Mouse (Mus musculus): Measurements from ENCODE around the gene Gm10644.

The Gm10644 gene

GRCm38 (mm10) chr8:83955106-83955957 is at the start of gene Gm10644, which contains the start of gene Asf1b:
Gm10644 (minus strand) TSS chr8:83955205.
Asf1b (plus strand) TSS chr8:83955507.
- H3K27me3 ChIP-seq (ENCODE audit: insufficient read depth, low read length) = no peaks in the 10 kb centered on the region; the same call in 1 of the 2 replicates
- no peaks in the 10 kb centered on the region for H3K9me3 ChIP-seq (ENCODE audit: low read length)
- H3K4me3 ChIP-seq (replicated peaks; ENCODE audit: low read length) = peak within 1 kb of the TSS; percentile 92
- no peak for TF ChIP-seq POU5F1 (IDR thresholded peaks at IDR 0.05; ENCODE audit: borderline replicate concordance, low read length)
- peak; percentile 25; the same call in 1 of the 2 replicates for TF ChIP-seq CTCF (conservative IDR thresholded peaks at IDR 0.05; ENCODE audit: low read length)
- TF ChIP-seq NANOG (IDR thresholded peaks at IDR 0.05; ENCODE audit: borderline replicate concordance, low read length) = no peak
- peaks cover 24% of the 10 kb centered on the region for H3K36me3 ChIP-seq (ENCODE audit: insufficient read depth, low read length)
- H3K4me1 ChIP-seq (replicated peaks; ENCODE audit: low read depth, low read length) = peaks cover 24% of the 10 kb centered on the region

GRCm38 (mm10) chr8:84004533-84005201 is 49.7 kb upstream of the Gm10644 start:
- peaks cover 31% of the 10 kb centered on the region for H3K36me3 ChIP-seq (ENCODE audit: insufficient read depth, low read length)
- H3K9me3 ChIP-seq (ENCODE audit: low read length) = no peaks in the 10 kb centered on the region
- H3K4me1 ChIP-seq (replicated peaks; ENCODE audit: low read depth, low read length) = peaks cover 71% of the 10 kb centered on the region
- TF ChIP-seq POU5F1 (IDR thresholded peaks at IDR 0.05; ENCODE audit: borderline replicate concordance, low read length) = no peak
- TF ChIP-seq CTCF (conservative IDR thresholded peaks at IDR 0.05; ENCODE audit: low read length) = no peak
- TF ChIP-seq NANOG (IDR thresholded peaks at IDR 0.05; ENCODE audit: borderline replicate concordance, low read length) = no peak
- H3K4me3 ChIP-seq (replicated peaks; ENCODE audit: low read length) = peak overlapping the region; percentile 80
- peaks cover 19% of the 10 kb centered on the region for H3K27me3 ChIP-seq (ENCODE audit: insufficient read depth, low read length)

GRCm38 (mm10) chr8:84003612-84004246 is 48.7 kb upstream of the Gm10644 start:
- Histone ChIP-seq H3K36me3 (ENCODE audit: insufficient read depth, low read length) (peaks cover 41% of the 10 kb centered on the region), H3K27me3 (ENCODE audit: insufficient read depth, low read length) (peaks cover 23% of the 10 kb centered on the region), H3K4me1 (replicated peaks; ENCODE audit: low read depth, low read length) (peaks cover 74% of the 10 kb centered on the region), H3K9me3 (ENCODE audit: low read length) (no peaks in the 10 kb centered on the region), H3K4me3 (replicated peaks; ENCODE audit: low read length) (peak overlapping the region; percentile 80)
- TF ChIP-seq NANOG (IDR thresholded peaks at IDR 0.05; ENCODE audit: borderline replicate concordance, low read length) (no peak), POU5F1 (IDR thresholded peaks at IDR 0.05; ENCODE audit: borderline replicate concordance, low read length) (no peak), CTCF (conservative IDR thresholded peaks at IDR 0.05; ENCODE audit: low read length) (no peak)

- H3K4me1 ChIP-seq (replicated peaks; ENCODE audit: low read depth, low read length) = peaks cover 69% of the 10 kb centered on the region
- peaks cover 41% of the 10 kb centered on the region for H3K36me3 ChIP-seq (ENCODE audit: insufficient read depth, low read length)
- no peak overlapping the region for H3K4me3 ChIP-seq (replicated peaks; ENCODE audit: low read length)
- TF ChIP-seq POU5F1 (IDR thresholded peaks at IDR 0.05; ENCODE audit: borderline replicate concordance, low read length) (no peak), CTCF (conservative IDR thresholded peaks at IDR 0.05; ENCODE audit: low read length) (no peak), NANOG (IDR thresholded peaks at IDR 0.05; ENCODE audit: borderline replicate concordance, low read length) (no peak)
- peaks cover 23% of the 10 kb centered on the region for H3K27me3 ChIP-seq (ENCODE audit: insufficient read depth, low read length)
- H3K9me3 ChIP-seq (ENCODE audit: low read length) = no peaks in the 10 kb centered on the region
Observed at GRCm38 (mm10) chr8:84002957-84003611, 48.1 kb upstream of the Gm10644 start.

- H3K4me1 ChIP-seq (replicated peaks; ENCODE audit: low read depth, low read length) = peaks cover 61% of the 10 kb centered on the region
- H3K4me3 ChIP-seq (replicated peaks; ENCODE audit: low read length) = peak within 1 kb of the TSS; percentile 76
- no peak for TF ChIP-seq NANOG (IDR thresholded peaks at IDR 0.05; ENCODE audit: borderline replicate concordance, low read length)
- no peak for TF ChIP-seq CTCF (conservative IDR thresholded peaks at IDR 0.05; ENCODE audit: low read length)
- TF ChIP-seq POU5F1 (IDR thresholded peaks at IDR 0.05; ENCODE audit: borderline replicate concordance, low read length) = no peak
- peaks cover 41% of the 10 kb centered on the region for H3K36me3 ChIP-seq (ENCODE audit: insufficient read depth, low read length)
- peaks cover 24% of the 10 kb centered on the region for H3K27me3 ChIP-seq (ENCODE audit: insufficient read depth, low read length)
- no peaks in the 10 kb centered on the region for H3K9me3 ChIP-seq (ENCODE audit: low read length)
Observed at GRCm38 (mm10) chr8:84001281-84002000, 46.4 kb upstream of the Gm10644 start, which contains the start of gene 1700067K01Rik. 1700067K01Rik (plus strand) TSS chr8:84001502.

- H3K27me3 ChIP-seq (ENCODE audit: insufficient read depth, low read length) = peaks cover 38% of the 10 kb centered on the region
- peak overlapping the region; percentile 86; the same call in 1 of the 2 replicates for H3K4me3 ChIP-seq (replicated peaks; ENCODE audit: low read length)
- peaks cover 64% of the 10 kb centered on the region for H3K4me1 ChIP-seq (replicated peaks; ENCODE audit: low read depth, low read length)
- TF ChIP-seq POU5F1 (IDR thresholded peaks at IDR 0.05; ENCODE audit: borderline replicate concordance, low read length) = no peak
- no peak for TF ChIP-seq NANOG (IDR thresholded peaks at IDR 0.05; ENCODE audit: borderline replicate concordance, low read length)
- TF ChIP-seq CTCF (conservative IDR thresholded peaks at IDR 0.05; ENCODE audit: low read length) = no peak
- peaks cover 44% of the 10 kb centered on the region for H3K36me3 ChIP-seq (ENCODE audit: insufficient read depth, low read length)
- no peaks in the 10 kb centered on the region for H3K9me3 ChIP-seq (ENCODE audit: low read length)
Observed at GRCm38 (mm10) chr8:83999825-84000224, 44.8 kb upstream of the Gm10644 start.

GRCm38 (mm10) chr8:83999057-83999705 is 44.2 kb upstream of the Gm10644 start:
- H3K27me3 ChIP-seq (ENCODE audit: insufficient read depth, low read length) = peaks cover 42% of the 10 kb centered on the region
- H3K4me3 ChIP-seq (replicated peaks; ENCODE audit: low read length) = peak overlapping the region; percentile 86
- TF ChIP-seq POU5F1 (IDR thresholded peaks at IDR 0.05; ENCODE audit: borderline replicate concordance, low read length) (no peak), CTCF (conservative IDR thresholded peaks at IDR 0.05; ENCODE audit: low read length) (no peak), NANOG (IDR thresholded peaks at IDR 0.05; ENCODE audit: borderline replicate concordance, low read length) (no peak)
- peaks cover 50% of the 10 kb centered on the region for H3K36me3 ChIP-seq (ENCODE audit: insufficient read depth, low read length)
- H3K4me1 ChIP-seq (replicated peaks; ENCODE audit: low read depth, low read length) = peaks cover 61% of the 10 kb centered on the region
- H3K9me3 ChIP-seq (ENCODE audit: low read length) = no peaks in the 10 kb centered on the region
